Mouse (Mus musculus) E14TG2a.4 (cell line): Measurements from ENCODE around the gene Stox2.

ENCODE experiments used
- CTCF ChIP-seq: conservative IDR thresholded peaks from 2 replicates; pipeline ENCODE4 v1.5.1; 2014; ENCODE audit warnings: low read length
- NANOG ChIP-seq: IDR thresholded peaks from 2 replicates; pipeline ENCODE4 v1.6.1; 2014; ENCODE audit warnings: borderline replicate concordance, low read length, mixed read lengths

DNA sequence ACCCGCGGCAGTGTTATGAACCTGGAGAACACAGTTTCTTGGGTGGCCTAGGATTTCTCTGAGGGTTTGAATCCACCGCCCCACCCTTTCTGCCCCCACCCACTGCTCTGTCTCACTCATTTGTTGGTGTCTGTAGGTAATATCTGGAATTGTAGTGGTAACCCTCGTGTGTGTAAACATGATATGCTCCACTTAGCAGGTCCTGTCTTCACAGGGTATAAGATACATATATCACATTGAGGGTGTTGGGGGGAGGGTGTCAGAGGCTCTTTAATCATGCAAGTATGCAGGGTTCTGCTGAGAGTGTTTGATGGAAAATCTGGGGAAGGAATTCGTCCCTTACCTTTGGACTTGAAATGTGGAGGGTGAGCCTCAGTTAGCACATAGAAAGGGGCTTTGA is 310.1 kb downstream of the Stox2 start:
- TF ChIP-seq CTCF (no peak), NANOG (no peak)
